Mouse (Mus musculus) midbrain, embryonic 16.5 days (tissue): ENCODE measurements around the gene Agtpbp1. TPM values are rescaled to one million over a fixed set of nuclear protein-coding genes. Genes with fewer than 3 reads are reported as not detected.

Experiments used
- ATAC-seq: fragments of 200-750 bp; cut with Nextera tagmentation; 2 replicates; pipeline ENCODE4 v1.8.0; 2017; ENCODE audit warnings: moderate TSS enrichment
- H3K27ac ChIP-seq: fragments of 300-500 bp; sonication (generic); 2 replicates; pipeline ENCODE4 v1.5.1; 2014; ENCODE audit warnings: mild to moderate bottlenecking, low read length, mixed read lengths
- H3K27me3 ChIP-seq: fragments of 300-500 bp; sonication (generic); 2 replicates; pipeline ENCODE4 v1.6.1; 2014; ENCODE audit warnings: low read depth, low read length, mixed read lengths; ENCODE audit not compliant: control insufficient read depth, insufficient read depth
- H3K36me3 ChIP-seq: fragments of 300-500 bp; sonication (generic); 2 replicates; pipeline ENCODE4 v1.6.1; 2014; ENCODE audit warnings: mild to moderate bottlenecking, low read length, moderate library complexity, mixed read lengths; ENCODE audit not compliant: control insufficient read depth, insufficient read depth
- H3K4me1 ChIP-seq: fragments of 300-500 bp; sonication (generic); 2 replicates; pipeline ENCODE4 v1.6.1; 2014; ENCODE audit warnings: mild to moderate bottlenecking, low read length, mixed read lengths; ENCODE audit not compliant: control insufficient read depth, insufficient read depth
- H3K4me2 ChIP-seq: fragments of 300-500 bp; sonication (generic); 2 replicates; pipeline ENCODE4 v1.6.1; 2014; ENCODE audit warnings: mild to moderate bottlenecking, low read length, mixed read lengths
- H3K4me3 ChIP-seq: fragments of 300-500 bp; sonication (generic); 2 replicates; pipeline ENCODE4 v1.5.1; 2014; ENCODE audit warnings: low read depth, mild to moderate bottlenecking, low read length, moderate library complexity, mixed read lengths
- H3K9ac ChIP-seq: fragments of 300-500 bp; sonication (generic); 2 replicates; pipeline ENCODE4 v1.6.1; 2014; ENCODE audit warnings: low read depth, low read length, mixed read lengths
- H3K9me3 ChIP-seq: fragments of 300-500 bp; sonication (generic); replicated peaks from 2 replicates; pipeline ENCODE4 v1.6.1; 2014; ENCODE audit warnings: mild to moderate bottlenecking, low read length, mixed read lengths; ENCODE audit not compliant: control insufficient read depth, poor library complexity, severe bottlenecking
- WGBS: fragments of 180-500 bp; shearing (Covaris S2); extraction: QIAGEN DNeasy Blood & Tissue Kit; methylation state at CpG from one replicate; pipeline ENCODE4 v1.1.7; 2014; 5-methylcytosine and 5-hydroxymethylcytosine counted together
- polyA plus RNA-seq: library from polyadenylated mRNA; unstranded; fragments of >200 nt; fragmentation: Nextera tagmentation; extraction: Ambion mirVana; gene quantifications from 2 replicates; pipeline ENCODE4 v1.2.1, GENCODE M21; 2015

Agtpbp1 gene
- polyA plus RNA-seq, 1 experiment from 2014 or later = 76.0 TPM

DNA sequence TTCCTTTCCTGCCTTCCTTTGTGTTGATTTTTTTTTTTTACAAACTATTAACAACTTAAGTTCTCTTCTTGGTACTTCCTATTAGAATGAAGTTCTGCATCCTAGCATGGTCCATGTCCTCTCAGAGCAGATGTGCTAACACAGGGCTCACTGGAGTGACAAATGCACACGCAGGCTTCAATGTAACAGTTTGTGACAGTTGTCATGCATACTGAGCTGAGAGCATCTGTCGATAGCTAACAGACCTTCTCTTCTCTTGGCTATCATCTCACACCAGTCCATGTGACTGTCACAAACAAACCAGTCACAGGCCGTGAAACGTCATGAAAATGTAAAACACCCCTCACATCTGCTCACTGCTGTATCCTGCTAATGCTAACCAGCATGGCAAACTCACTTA lies 50.7 kb downstream of the Agtpbp1 start:
- ATAC-seq = no peak
- WGBS = 77% methylated on average over 4 of the region's 4 CpGs

DNA sequence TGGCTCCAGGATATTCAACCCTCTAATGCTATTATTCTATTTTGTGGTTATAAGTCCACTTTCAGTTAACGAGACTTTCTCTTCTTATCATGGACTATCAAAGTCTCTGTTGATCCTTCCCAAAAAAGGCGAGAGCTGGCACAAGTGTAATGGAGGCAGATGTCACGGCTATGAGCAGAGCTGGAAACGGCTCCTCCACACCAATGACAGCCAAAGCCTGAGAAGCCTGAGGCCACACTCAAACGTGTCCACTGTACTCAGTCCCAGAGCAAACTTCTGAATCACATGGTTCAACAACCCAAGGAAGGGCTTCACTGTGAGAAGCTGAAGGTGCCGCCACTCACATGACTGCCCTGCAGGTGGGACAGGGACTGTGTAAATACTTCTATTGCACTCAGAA lies 51.7 kb downstream of the Agtpbp1 start:
- H3K4me2 ChIP-seq = no peak overlapping the region
- peaks cover 7% of the 10 kb centered on the region; the same call in 1 of the 2 replicates for H3K36me3 ChIP-seq
- no peak overlapping the region for H3K27ac ChIP-seq
- no peak overlapping the region for H3K4me3 ChIP-seq
- no peaks in the 10 kb centered on the region for H3K27me3 ChIP-seq
- no peaks in the 10 kb centered on the region for H3K9me3 ChIP-seq
- no peaks in the 10 kb centered on the region for H3K4me1 ChIP-seq
- WGBS = 84% methylated on average over 6 of the region's 6 CpGs
- ATAC-seq = no peak
- no peak overlapping the region for H3K9ac ChIP-seq

More for the DNA sequence above, 50.7 kb downstream of the Agtpbp1 start:
- Histone ChIP-seq H3K36me3 (peaks cover 7% of the 10 kb centered on the region; the same call in 1 of the 2 replicates), H3K4me3 (no peak overlapping the region), H3K9me3 (no peaks in the 10 kb centered on the region), H3K4me2 (no peak overlapping the region), H3K27ac (no peak overlapping the region), H3K9ac (no peak overlapping the region), H3K27me3 (no peaks in the 10 kb centered on the region), H3K4me1 (no peaks in the 10 kb centered on the region)

DNA sequence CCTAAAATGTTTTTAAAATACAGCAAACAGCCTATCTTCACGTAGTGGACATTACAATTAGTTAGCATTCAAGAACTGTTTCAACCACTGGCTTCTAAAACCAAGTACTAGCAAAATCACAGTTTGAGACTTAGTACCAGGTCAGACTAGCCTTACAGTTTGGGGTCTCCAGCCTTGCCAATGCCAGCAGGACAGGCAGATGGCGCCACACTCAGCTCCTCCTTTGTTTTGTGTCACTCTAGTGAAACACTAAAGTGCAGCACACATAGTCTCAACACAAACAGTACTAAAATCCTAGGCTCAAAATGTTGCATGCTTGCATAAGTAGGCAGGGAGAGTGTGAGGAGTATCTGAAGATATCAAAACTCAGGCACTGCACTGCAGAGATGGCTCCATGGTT lies 53.8 kb downstream of the Agtpbp1 start:
- no peak overlapping the region for H3K9ac ChIP-seq
- H3K4me1 ChIP-seq = no peaks in the 10 kb centered on the region
- peaks cover 19% of the 10 kb centered on the region for H3K36me3 ChIP-seq
- WGBS = 51% methylated on average over 2 of the region's 2 CpGs
- ATAC-seq = no peak
- H3K27me3 ChIP-seq = no peaks in the 10 kb centered on the region
- H3K4me3 ChIP-seq = no peak overlapping the region
- H3K4me2 ChIP-seq = no peak overlapping the region
- H3K9me3 ChIP-seq = no peaks in the 10 kb centered on the region
- H3K27ac ChIP-seq = no peak overlapping the region

DNA sequence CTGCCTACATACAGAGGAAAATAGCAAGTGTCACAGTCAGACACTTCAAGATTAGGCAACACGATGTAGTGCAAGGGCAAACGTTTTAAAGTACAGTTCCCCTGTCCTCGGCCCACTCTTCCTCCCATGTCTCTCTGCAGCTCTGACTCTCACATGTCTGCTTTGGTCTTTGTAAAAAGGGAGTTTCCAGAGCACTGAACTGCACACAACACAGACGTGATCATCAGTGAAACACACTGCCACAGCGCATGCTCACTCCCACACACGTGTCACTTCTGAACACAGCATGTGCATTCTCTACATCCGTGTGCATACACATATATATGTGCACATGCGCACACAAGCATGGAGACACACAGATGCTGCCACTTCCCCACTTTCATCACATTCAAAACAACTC lies 54.5 kb downstream of the Agtpbp1 start:
- 96% methylated on average over 8 of the region's 8 CpGs for WGBS
- Histone ChIP-seq H3K4me2 (no peak overlapping the region), H3K27me3 (no peaks in the 10 kb centered on the region), H3K27ac (no peak overlapping the region), H3K4me1 (no peaks in the 10 kb centered on the region), H3K9ac (no peak overlapping the region), H3K9me3 (no peaks in the 10 kb centered on the region), H3K4me3 (no peak overlapping the region), H3K36me3 (peaks cover 15% of the 10 kb centered on the region)
- no peak for ATAC-seq

DNA sequence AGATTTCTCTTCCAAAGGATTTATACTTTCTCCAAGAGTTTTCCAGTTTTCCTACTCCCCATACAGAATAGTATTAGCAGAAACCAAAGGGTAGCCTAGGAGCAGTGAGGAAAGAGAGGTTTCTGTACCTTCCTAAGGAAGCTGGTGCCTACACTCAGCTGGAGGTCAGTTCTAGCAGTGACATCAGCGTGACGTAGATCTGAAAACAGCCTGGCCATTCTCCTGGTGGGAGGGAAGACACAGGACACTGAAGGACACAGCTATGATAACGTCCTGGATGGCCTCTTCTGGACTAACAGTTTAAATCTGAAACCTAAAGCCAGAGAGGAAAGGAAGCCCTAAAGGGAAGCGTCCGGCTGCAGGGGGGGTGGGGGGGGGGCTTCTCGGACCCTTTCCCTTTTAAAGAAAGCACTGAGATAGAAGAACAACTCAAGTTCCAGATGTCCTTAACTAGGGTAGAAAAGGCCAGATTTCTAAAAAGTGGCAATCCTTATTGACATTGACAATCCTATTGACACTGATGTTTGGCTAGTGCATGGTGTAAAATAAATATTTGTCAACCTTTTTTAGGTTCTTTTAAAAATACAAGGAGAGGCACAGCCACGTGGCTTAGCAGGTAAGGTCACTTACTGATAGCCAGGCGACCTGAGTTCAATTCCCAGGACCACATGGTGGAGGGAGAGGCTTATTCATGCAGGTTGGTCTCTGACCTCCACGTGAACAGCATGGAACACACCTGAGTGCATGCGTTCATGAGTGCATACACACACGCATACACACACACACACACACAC lies 63.6 kb downstream of the Agtpbp1 start:
- no peak overlapping the region for H3K9ac ChIP-seq
- H3K36me3 ChIP-seq = peaks cover 15% of the 10 kb centered on the region
- H3K9me3 ChIP-seq = no peaks in the 10 kb centered on the region
- no peaks in the 10 kb centered on the region for H3K4me1 ChIP-seq
- H3K27me3 ChIP-seq = no peaks in the 10 kb centered on the region
- H3K4me3 ChIP-seq = no peak overlapping the region
- WGBS = 85% methylated on average over 11 of the region's 11 CpGs
- no peak overlapping the region for H3K4me2 ChIP-seq
- no peak for ATAC-seq
- no peak overlapping the region for H3K27ac ChIP-seq

DNA sequence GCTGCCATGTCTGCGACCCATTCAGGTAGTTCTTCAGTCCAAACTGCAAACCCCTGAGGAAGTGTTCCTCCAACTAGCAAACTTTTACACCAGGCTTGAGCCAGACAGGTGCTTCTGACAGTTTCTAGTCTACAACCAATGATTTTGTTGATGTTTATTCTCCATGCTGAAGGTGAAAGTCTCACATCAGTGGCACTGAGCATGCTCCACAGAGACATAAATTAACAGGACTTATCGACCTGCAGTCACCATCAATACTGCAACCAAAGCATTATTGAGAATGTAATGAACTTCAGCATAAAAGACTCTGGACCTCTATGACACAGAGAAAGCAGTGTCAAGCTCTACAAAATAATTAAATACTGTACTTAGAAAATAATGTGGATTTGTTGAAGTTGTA lies 64.2 kb downstream of the Agtpbp1 start:
- Histone ChIP-seq H3K27ac (no peak overlapping the region), H3K4me1 (no peaks in the 10 kb centered on the region), H3K27me3 (no peaks in the 10 kb centered on the region), H3K4me3 (no peak overlapping the region), H3K9ac (no peak overlapping the region), H3K4me2 (no peak overlapping the region), H3K36me3 (peaks cover 15% of the 10 kb centered on the region), H3K9me3 (no peaks in the 10 kb centered on the region)
- WGBS = 89% methylated on average over 2 of the region's 2 CpGs
- no peak for ATAC-seq

DNA sequence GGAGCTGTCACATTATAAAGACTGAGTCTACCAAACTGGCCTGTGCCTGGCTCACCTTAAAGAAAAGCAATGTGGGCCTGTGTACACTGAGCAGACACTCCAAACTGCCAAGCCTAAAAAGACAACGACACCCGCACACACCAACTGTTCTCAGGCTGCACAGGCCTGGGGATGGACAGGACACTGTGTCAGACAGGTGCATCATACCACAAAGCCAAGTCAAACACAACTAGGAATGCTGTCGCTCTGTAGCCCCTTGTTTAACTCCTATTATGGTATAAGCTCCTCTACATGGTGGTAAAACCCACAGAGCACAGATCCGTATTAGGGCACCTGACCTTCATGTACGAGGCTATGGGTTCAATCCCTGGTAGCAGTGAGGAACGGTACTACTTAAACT lies 65.5 kb downstream of the Agtpbp1 start:
- H3K4me3 ChIP-seq = no peak overlapping the region
- no peak overlapping the region for H3K4me2 ChIP-seq
- H3K36me3 ChIP-seq = peaks cover 12% of the 10 kb centered on the region
- no peak for ATAC-seq
- WGBS = 97% methylated on average over 6 of the region's 6 CpGs
- no peaks in the 10 kb centered on the region for H3K4me1 ChIP-seq
- no peaks in the 10 kb centered on the region for H3K27me3 ChIP-seq
- no peak overlapping the region for H3K27ac ChIP-seq
- H3K9ac ChIP-seq = no peak overlapping the region
- no peaks in the 10 kb centered on the region for H3K9me3 ChIP-seq

DNA sequence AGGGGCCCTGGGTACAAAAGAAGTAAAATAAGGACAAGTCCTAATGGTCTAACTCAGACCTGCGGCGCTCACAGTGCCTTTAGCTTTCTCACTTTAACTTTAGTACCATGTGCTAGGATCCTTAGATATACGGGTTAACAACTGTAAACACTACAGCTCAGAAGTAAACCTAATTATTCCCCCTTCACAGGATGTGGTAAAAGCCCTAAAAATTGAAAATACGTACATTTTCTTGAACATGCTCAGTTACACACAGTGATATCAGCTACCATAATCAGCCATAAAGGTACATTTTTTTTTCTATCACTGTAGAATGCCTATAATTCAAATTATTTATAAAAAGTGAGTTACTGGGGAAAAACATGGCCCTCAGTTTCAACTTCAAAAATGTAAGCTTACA lies 67.0 kb downstream of the Agtpbp1 start:
- peaks cover 5% of the 10 kb centered on the region for H3K36me3 ChIP-seq
- H3K4me3 ChIP-seq = no peak overlapping the region
- no peak overlapping the region for H3K9ac ChIP-seq
- no peak overlapping the region for H3K4me2 ChIP-seq
- ATAC-seq = no peak
- WGBS = 79% methylated on average over 4 of the region's 4 CpGs
- no peaks in the 10 kb centered on the region for H3K27me3 ChIP-seq
- H3K4me1 ChIP-seq = no peaks in the 10 kb centered on the region
- no peak overlapping the region for H3K27ac ChIP-seq
- H3K9me3 ChIP-seq = no peaks in the 10 kb centered on the region

DNA sequence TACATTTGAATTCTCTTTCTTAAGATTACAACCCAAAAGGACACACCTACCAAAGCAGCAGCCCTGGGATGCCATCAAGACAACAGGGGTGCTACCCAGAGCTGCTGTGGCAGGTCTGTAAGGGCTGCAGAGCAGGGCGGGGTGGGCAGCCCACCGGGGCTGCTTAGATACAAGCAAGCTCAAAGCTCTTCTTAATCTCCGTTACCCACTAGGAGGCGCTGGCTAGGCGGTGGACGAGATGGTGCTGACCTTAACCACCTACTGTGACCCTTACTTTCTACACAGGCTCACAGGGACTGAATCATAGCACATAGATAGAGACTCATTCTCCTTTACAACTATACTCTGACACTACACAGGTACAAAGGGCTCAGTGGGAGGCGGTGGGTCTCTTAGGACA lies 70.0 kb downstream of the Agtpbp1 start:
- H3K9ac ChIP-seq = no peak overlapping the region
- no peak for ATAC-seq
- H3K27ac ChIP-seq = no peak overlapping the region
- H3K27me3 ChIP-seq = no peaks in the 10 kb centered on the region
- H3K36me3 ChIP-seq = peaks cover 5% of the 10 kb centered on the region
- no peaks in the 10 kb centered on the region for H3K9me3 ChIP-seq
- no peaks in the 10 kb centered on the region for H3K4me1 ChIP-seq
- 20% methylated on average over 7 of the region's 7 CpGs for WGBS
- H3K4me2 ChIP-seq = no peak overlapping the region
- no peak overlapping the region for H3K4me3 ChIP-seq
